Mouse (Mus musculus) heart, embryonic 15.5 days (tissue): ENCODE measurements around the gene Larp6. TPM values are rescaled to one million over a fixed set of nuclear protein-coding genes. Genes with fewer than 3 reads are reported as not detected.

Experiments used
- ATAC-seq: fragments of 200-750 bp; cut with Nextera tagmentation; replicated peaks from 2 replicates; pipeline ENCODE4 v1.8.0; 2017; ENCODE audit warnings: low read depth, moderate TSS enrichment; ENCODE audit not compliant: insufficient number of reproducible peaks, insufficient read depth, low FRiP score
- H3K27ac ChIP-seq: fragments of 300-500 bp; sonication (generic); 2 replicates; pipeline ENCODE4 v1.5.1; 2015; ENCODE audit warnings: mild to moderate bottlenecking, inconsistent platforms
- H3K27me3 ChIP-seq: fragments of 300-500 bp; sonication (generic); 2 replicates; pipeline ENCODE4 v1.6.1; 2015; ENCODE audit warnings: inconsistent platforms
- H3K36me3 ChIP-seq: fragments of 300-500 bp; sonication (generic); 2 replicates; pipeline ENCODE4 v1.6.1; 2015; ENCODE audit warnings: mild to moderate bottlenecking, inconsistent platforms
- H3K4me1 ChIP-seq: fragments of 300-500 bp; sonication (generic); replicated peaks from 2 replicates; pipeline ENCODE4 v1.6.1; 2015; ENCODE audit warnings: inconsistent platforms
- H3K4me2 ChIP-seq: fragments of 300-500 bp; sonication (generic); 2 replicates; pipeline ENCODE4 v1.6.1; 2015; ENCODE audit warnings: inconsistent platforms, mild to moderate bottlenecking, moderate library complexity
- H3K4me3 ChIP-seq: fragments of 300-500 bp; sonication (generic); 2 replicates; pipeline ENCODE4 v1.5.1; 2015; ENCODE audit warnings: mild to moderate bottlenecking, inconsistent platforms
- H3K9ac ChIP-seq: fragments of 300-500 bp; sonication (generic); 2 replicates; pipeline ENCODE4 v1.6.1; 2015; ENCODE audit warnings: mild to moderate bottlenecking, inconsistent platforms
- H3K9me3 ChIP-seq: fragments of 300-500 bp; sonication (generic); replicated peaks from 2 replicates; pipeline ENCODE4 v1.6.1; 2016; ENCODE audit warnings: inconsistent platforms
- WGBS: fragments of 180-500 bp; shearing (Covaris S2); methylation state at CpG from one replicate; pipeline ENCODE4 v1.1.7; 2015; ENCODE audit warnings: mixed read lengths; 5-methylcytosine and 5-hydroxymethylcytosine counted together
- polyA plus RNA-seq: library from polyadenylated mRNA; unstranded; fragments of >200 nt; fragmentation: Nextera tagmentation; extraction: Ambion mirVana; gene quantifications from 2 replicates; pipeline ENCODE4 v1.2.1, GENCODE M21; 2015

Larp6 gene
- polyA plus RNA-seq, 1 experiment from 2014 or later, result 0.79 TPM

GRCm38 (mm10) chr9:60687891-60688324, 24.9 kb upstream of the Larp6 start, which contains the start of gene Lrrc49:
Lrrc49 (minus strand) TSS chr9:60688158.
- WGBS, result 0% methylated on average over 21 of the region's 21 CpGs
- H3K27ac ChIP-seq, result peak within 1 kb of the TSS; percentile 73
- no peaks in the 10 kb centered on the region for H3K9me3 ChIP-seq
- peaks cover 7% of the 10 kb centered on the region for H3K4me1 ChIP-seq
- peak within 1 kb of the TSS; percentile 73 for H3K4me3 ChIP-seq
- ATAC-seq, result peak; percentile 91
- H3K9ac ChIP-seq, result peak within 1 kb of the TSS; percentile 60
- H3K4me2 ChIP-seq, result peak within 1 kb of the TSS; percentile 80
- H3K27me3 ChIP-seq, result no peaks in the 10 kb centered on the region
- no peaks in the 10 kb centered on the region for H3K36me3 ChIP-seq

- Histone ChIP-seq H3K4me3 (no peak overlapping the region), H3K9me3 (no peaks in the 10 kb centered on the region), H3K4me1 (peaks cover 5% of the 10 kb centered on the region; the same call in 1 of the 2 replicates), H3K4me2 (no peak overlapping the region), H3K36me3 (no peaks in the 10 kb centered on the region), H3K9ac (no peak overlapping the region), H3K27ac (no peak overlapping the region), H3K27me3 (no peaks in the 10 kb centered on the region)
- no peak for ATAC-seq
- WGBS, result 33% methylated on average over 4 of the region's 4 CpGs
Measured at GRCm38 (mm10) chr9:60692624-60693023, 20.2 kb upstream of the Larp6 start.

- 49% methylated on average over 2 of the region's 2 CpGs for WGBS
- no peaks in the 10 kb centered on the region for H3K9me3 ChIP-seq
- H3K27ac ChIP-seq, result no peak overlapping the region
- H3K36me3 ChIP-seq, result no peaks in the 10 kb centered on the region
- no peaks in the 10 kb centered on the region for H3K4me1 ChIP-seq
- ATAC-seq, result no peak
- H3K4me2 ChIP-seq, result no peak overlapping the region
- no peaks in the 10 kb centered on the region for H3K27me3 ChIP-seq
- no peak overlapping the region for H3K9ac ChIP-seq
- H3K4me3 ChIP-seq, result no peak overlapping the region
Measured at GRCm38 (mm10) chr9:60693986-60694385, 18.8 kb upstream of the Larp6 start.

GRCm38 (mm10) chr9:60696271-60696985, 16.4 kb upstream of the Larp6 start:
- H3K36me3 ChIP-seq, result no peaks in the 10 kb centered on the region
- 60% methylated on average over 6 of the region's 6 CpGs for WGBS
- no peak overlapping the region for H3K4me3 ChIP-seq
- no peaks in the 10 kb centered on the region for H3K27me3 ChIP-seq
- no peak overlapping the region for H3K9ac ChIP-seq
- H3K4me1 ChIP-seq, result no peaks in the 10 kb centered on the region
- ATAC-seq, result no peak
- H3K27ac ChIP-seq, result no peak overlapping the region
- H3K9me3 ChIP-seq, result no peaks in the 10 kb centered on the region
- no peak overlapping the region for H3K4me2 ChIP-seq

- Histone ChIP-seq H3K9ac (no peak overlapping the region), H3K4me3 (no peak overlapping the region), H3K27ac (no peak overlapping the region), H3K9me3 (no peaks in the 10 kb centered on the region), H3K4me1 (no peaks in the 10 kb centered on the region), H3K27me3 (no peaks in the 10 kb centered on the region), H3K4me2 (no peak overlapping the region), H3K36me3 (no peaks in the 10 kb centered on the region)
- ATAC-seq, result no peak
- WGBS, result 72% methylated on average over 18 of the region's 18 CpGs
Measured at GRCm38 (mm10) chr9:60699581-60700231, 13.1 kb upstream of the Larp6 start.

GRCm38 (mm10) chr9:60707594-60707993, 5.2 kb upstream of the Larp6 start:
- no peak overlapping the region for H3K9ac ChIP-seq
- H3K36me3 ChIP-seq, result no peaks in the 10 kb centered on the region
- 85% methylated on average over 2 of the region's 2 CpGs for whole genome bisulfite sequencing
- H3K27ac ChIP-seq, result no peak overlapping the region
- ATAC-seq, result no peak
- H3K27me3 ChIP-seq, result no peaks in the 10 kb centered on the region
- H3K4me2 ChIP-seq, result no peak overlapping the region
- no peak overlapping the region for H3K4me3 ChIP-seq
- no peaks in the 10 kb centered on the region for H3K9me3 ChIP-seq
- H3K4me1 ChIP-seq, result peaks cover 2% of the 10 kb centered on the region; the same call in 1 of the 2 replicates

- ATAC-seq, result no peak
- peaks cover 8% of the 10 kb centered on the region for H3K27me3 ChIP-seq
- no peak overlapping the region for H3K27ac ChIP-seq
- no peak overlapping the region for H3K9ac ChIP-seq
- no peaks in the 10 kb centered on the region for H3K9me3 ChIP-seq
- H3K4me3 ChIP-seq, result no peak overlapping the region
- H3K36me3 ChIP-seq, result no peaks in the 10 kb centered on the region
- H3K4me1 ChIP-seq, result peaks cover 10% of the 10 kb centered on the region
- WGBS, result 78% methylated on average over 5 of the region's 5 CpGs
- H3K4me2 ChIP-seq, result no peak overlapping the region
Measured at GRCm38 (mm10) chr9:60708606-60709005, 4.2 kb upstream of the Larp6 start.

- Histone ChIP-seq H3K36me3 (no peaks in the 10 kb centered on the region), H3K4me3 (no peak overlapping the region), H3K27me3 (peaks cover 18% of the 10 kb centered on the region), H3K9ac (no peak overlapping the region), H3K4me2 (no peak overlapping the region), H3K4me1 (peaks cover 15% of the 10 kb centered on the region), H3K27ac (no peak overlapping the region), H3K9me3 (no peaks in the 10 kb centered on the region)
- WGBS, result 79% methylated on average over 6 of the region's 6 CpGs
- ATAC-seq, result no peak
Measured at GRCm38 (mm10) chr9:60709721-60710120, 3.1 kb upstream of the Larp6 start.

GRCm38 (mm10) chr9:60712011-60712410, 778 bp upstream of the Larp6 start:
- no peak for ATAC-seq
- Histone ChIP-seq H3K4me3 (no peak overlapping the region), H3K27me3 (peaks cover 19% of the 10 kb centered on the region), H3K4me1 (peaks cover 15% of the 10 kb centered on the region), H3K27ac (no peak overlapping the region), H3K9me3 (no peaks in the 10 kb centered on the region), H3K9ac (no peak overlapping the region), H3K36me3 (no peaks in the 10 kb centered on the region), H3K4me2 (no peak overlapping the region)
- 71% methylated on average over 5 of the region's 5 CpGs for WGBS

GRCm38 (mm10) chr9:60713616-60714015, 827 bp downstream of the Larp6 start:
- no peak overlapping the region for H3K9ac ChIP-seq
- no peak overlapping the region for H3K27ac ChIP-seq
- no peaks in the 10 kb centered on the region for H3K36me3 ChIP-seq
- peak overlapping the region; percentile 71 for H3K4me3 ChIP-seq
- no peaks in the 10 kb centered on the region for H3K9me3 ChIP-seq
- peaks cover 19% of the 10 kb centered on the region for H3K27me3 ChIP-seq
- 59% methylated on average over 4 of the region's 4 CpGs for WGBS
- peaks cover 15% of the 10 kb centered on the region for H3K4me1 ChIP-seq
- no peak for ATAC-seq
- peak overlapping the region; percentile 100 for H3K4me2 ChIP-seq

- peak overlapping the region; percentile 100; the same call in 1 of the 2 replicates for H3K4me2 ChIP-seq
- no peak overlapping the region for H3K9ac ChIP-seq
- H3K9me3 ChIP-seq, result no peaks in the 10 kb centered on the region
- peaks cover 19% of the 10 kb centered on the region for H3K27me3 ChIP-seq
- H3K27ac ChIP-seq, result no peak overlapping the region
- 55% methylated on average over 6 of the region's 6 CpGs for WGBS
- no peak overlapping the region for H3K4me3 ChIP-seq
- no peak for ATAC-seq
- H3K36me3 ChIP-seq, result no peaks in the 10 kb centered on the region
- peaks cover 15% of the 10 kb centered on the region for H3K4me1 ChIP-seq
Measured at GRCm38 (mm10) chr9:60714191-60714590, 1.4 kb downstream of the Larp6 start.
